Mouse (Mus musculus) cerebellum, adult 2 months (tissue): ENCODE data around the gene Tube1.

Source experiments
- CTCF ChIP-seq: fragments of 200-500 bp; IDR thresholded peaks from 2 replicates; pipeline ENCODE4 v1.5.1; 2011; ENCODE audit warnings: low read depth, mild to moderate bottlenecking, control low read depth, low read length, moderate library complexity, borderline replicate concordance; ENCODE audit not compliant: insufficient read depth
- POLR2A ChIP-seq: fragments of 200-500 bp; IDR thresholded peaks from 2 replicates; pipeline ENCODE4 v1.6.1; 2011; ENCODE audit warnings: low read length, control low read depth, borderline replicate concordance; ENCODE audit not compliant: insufficient read depth

- TF ChIP-seq CTCF = no peak
- TF ChIP-seq POLR2A = no peak
Observed at GRCm38 (mm10) chr10:39137766-39138165, 4.0 kb downstream of the Tube1 start.
